Mouse (Mus musculus): ENCODE data around the gene Rin2. TPM values are rescaled to one million over a fixed set of nuclear protein-coding genes. Genes with fewer than 3 reads are reported as not detected.

Gene Rin2
- polyA plus RNA-seq, 1 experiment from 2014 or later: 1.7 TPM

DNA sequence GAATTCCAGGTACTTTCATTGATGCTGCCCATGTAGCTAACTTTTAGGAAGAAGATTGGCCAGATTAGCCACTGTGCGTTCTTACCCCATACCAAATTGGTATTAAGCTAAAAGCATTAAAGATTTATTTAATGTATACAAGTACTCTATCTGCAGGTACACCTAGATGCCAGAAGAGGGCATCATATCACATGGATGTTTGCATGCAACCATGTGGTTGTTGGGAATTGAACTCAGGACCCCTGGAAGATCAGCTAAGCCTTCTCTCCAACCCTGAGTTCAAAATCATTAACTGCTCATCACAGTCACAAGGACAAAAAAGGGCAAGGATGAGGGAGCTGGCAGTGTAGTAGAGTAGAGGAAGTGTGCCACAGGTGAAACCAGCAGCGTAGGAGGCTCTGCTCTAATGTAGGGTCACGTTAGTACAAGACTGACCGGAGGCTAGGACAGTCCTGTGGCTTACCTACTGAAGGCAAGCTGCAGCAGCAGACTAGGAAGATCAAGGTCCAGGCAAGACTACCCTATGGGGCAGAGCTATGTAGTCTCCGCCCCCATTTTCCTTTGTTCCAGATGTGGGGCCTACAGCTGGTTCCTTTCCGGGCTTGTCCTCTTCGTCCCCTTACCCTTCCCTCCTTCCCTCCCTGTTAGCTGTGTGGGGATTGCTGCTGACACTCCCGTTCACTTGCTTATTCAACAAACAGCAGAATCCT lies 246.1 kb downstream of the Rin2 start:
- ATAC-seq (ENCODE audit: low read depth) (no peak), DNase-seq (no peak)
- Histone ChIP-seq H3K9me3 (replicated peaks) (no peaks in the 10 kb centered on the region), H3K4me3 (replicated peaks) (no peak overlapping the region), H3K27me3 (no peaks in the 10 kb centered on the region), H3K9ac (no peak overlapping the region), H3K27ac (no peak overlapping the region), H3K4me2 (no peak overlapping the region), H3K4me1 (replicated peaks) (no peaks in the 10 kb centered on the region), H3K36me3 (peaks cover 89% of the 10 kb centered on the region)
- 82% methylated on average over 8 of the region's 8 CpGs for WGBS (ENCODE audit: insufficient replicate concordance)

DNA sequence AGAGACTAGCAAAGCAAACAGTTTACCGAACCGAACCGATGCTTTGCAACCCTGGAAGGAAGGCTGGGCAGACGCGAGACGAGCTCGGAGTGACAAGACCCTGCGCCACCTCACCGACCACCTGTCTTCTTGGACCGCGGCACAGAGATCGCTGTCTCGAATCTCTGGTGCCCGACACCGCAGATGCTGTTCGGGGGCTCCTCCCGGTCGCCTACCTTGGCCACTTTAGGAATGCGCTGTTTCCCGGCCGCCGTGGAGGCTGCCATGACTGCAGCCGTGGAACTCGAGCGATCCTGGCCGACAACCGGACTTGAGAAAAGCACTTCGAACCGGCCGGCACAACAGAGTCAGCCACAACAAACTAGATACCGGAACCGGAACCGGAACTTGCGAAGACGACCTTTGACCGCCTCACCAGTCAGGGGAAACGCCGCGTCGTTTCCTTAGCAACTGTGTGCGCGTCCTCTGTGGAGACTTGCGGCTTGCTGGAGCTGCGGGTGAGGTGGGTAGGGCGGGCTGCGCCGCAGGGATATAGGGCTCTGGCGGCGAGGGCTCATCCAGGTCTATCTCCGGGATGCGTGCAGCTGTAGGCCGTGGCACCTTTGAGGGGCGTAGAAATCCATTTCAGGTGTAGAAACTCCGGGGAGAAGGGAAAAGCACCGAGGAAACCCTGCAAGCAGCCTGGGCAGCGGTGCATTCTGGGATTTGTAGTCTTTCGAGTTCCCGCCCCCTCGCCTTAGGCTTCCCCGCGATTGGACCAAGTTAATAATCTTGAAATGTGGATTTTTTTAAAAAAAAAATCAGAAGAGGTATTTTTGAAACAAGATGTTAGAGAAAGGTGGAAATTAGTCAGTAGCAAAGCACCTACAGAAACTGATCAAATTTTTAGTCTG lies 259.6 kb downstream of the Rin2 start, which contains the start of the genes Cfap61 and Crnkl1:
Gene Cfap61 (plus strand): TSS at position 446 of the 893 bp plus-strand sequence.
Gene Crnkl1 (minus strand): TSS at position 676 of the 893 bp plus-strand sequence.
- Histone ChIP-seq H3K4me2 (peak within 1 kb of the TSS; percentile 77), H3K4me1 (replicated peaks) (peaks cover 16% of the 10 kb centered on the region), H3K9me3 (replicated peaks) (no peaks in the 10 kb centered on the region), H3K9ac (peak within 1 kb of the TSS; percentile 82), H3K36me3 (peaks cover 30% of the 10 kb centered on the region), H3K4me3 (replicated peaks) (peak within 1 kb of the TSS; percentile 93), H3K27ac (peak within 1 kb of the TSS; percentile 62), H3K27me3 (no peaks in the 10 kb centered on the region)
- ATAC-seq (ENCODE audit: low read depth) (peak; percentile 98), DNase-seq (peak; percentile 83)
- under 1% methylated on average over 61 of the region's 61 CpGs for WGBS (ENCODE audit: insufficient replicate concordance)

GRCm38 (mm10) chr2:145936975-145937374 lies 262.0 kb downstream of the Rin2 start:
- Histone ChIP-seq H3K4me2 (no peak overlapping the region), H3K4me1 (replicated peaks) (peaks cover 16% of the 10 kb centered on the region), H3K9me3 (replicated peaks) (no peaks in the 10 kb centered on the region), H3K4me3 (replicated peaks) (no peak overlapping the region), H3K9ac (no peak overlapping the region), H3K27me3 (no peaks in the 10 kb centered on the region), H3K36me3 (peaks cover 8% of the 10 kb centered on the region), H3K27ac (no peak overlapping the region)
- DNase-seq (no peak), ATAC-seq (ENCODE audit: low read depth) (no peak)
- WGBS (ENCODE audit: insufficient replicate concordance): 62% methylated on average over 8 of the region's 8 CpGs

Small RNA genes within 50 kb of the gene (microRNA-seq; reads per million reads assigned to microRNA genes)
- gene Gm25026: not detected

Other genes starting within 250 kb of the Rin2 start
- 76.7 and 82.1 TPM in 2 replicates for gene Naa20, start 226.9 kb downstream of the Rin2 start, polyA plus RNA-seq (2015; fragmentation: Nextera tagmentation; extraction: Ambion mirVana)